Mouse (Mus musculus): ENCODE measurements around the gene Rasa4. TPM values are rescaled to one million over a fixed set of nuclear protein-coding genes. Genes with fewer than 3 reads are reported as not detected.

Gene Rasa4
- total and polyA plus RNA-seq, 3 experiments: 1.4 to 2.5 TPM; not detected in 1

DNA sequence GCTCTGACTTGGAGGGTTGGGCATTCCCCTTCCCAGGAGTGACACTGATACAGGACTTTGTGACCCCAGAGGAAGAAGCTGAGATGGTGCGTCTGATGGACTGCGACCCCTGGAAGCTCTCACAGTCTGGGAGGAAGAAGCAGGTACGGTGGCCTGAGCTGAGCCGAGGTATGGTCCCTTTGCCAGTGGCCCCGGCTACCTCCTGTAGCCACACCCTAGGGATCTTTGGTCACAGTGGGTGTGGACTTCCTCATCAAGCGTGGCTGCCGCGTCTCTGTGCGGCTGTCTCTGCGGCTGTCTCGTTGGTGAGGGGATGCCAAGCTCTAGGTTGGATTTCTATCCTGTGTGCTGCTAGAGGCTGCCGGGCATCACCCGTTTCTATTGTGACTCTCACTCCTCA is 55.7 kb downstream of the Rasa4 start:
- no peak for DNase-seq (ENCODE audit: low read depth, low spot score)
- no peak overlapping the region for H3K4me3 ChIP-seq (ENCODE audit: control insufficient read depth in 1 of 2, insufficient read depth in 1 of 2, low read depth in 2 of 2, low read length in 2 of 2)
- no peaks in the 10 kb centered on the region for H3K27me3 ChIP-seq (ENCODE audit: control insufficient read depth in 1 of 2, insufficient read depth in 2 of 2, low read length in 2 of 2)
- peaks cover 26% of the 10 kb centered on the region for H3K79me2 ChIP-seq (ENCODE audit: control insufficient read depth, insufficient read depth, low read length, poor library complexity)
- H3K27ac ChIP-seq (ENCODE audit: control insufficient read depth, low read depth, low read length): no peak overlapping the region
- peaks cover 7 to 23% of the 10 kb centered on the region in 2 experiments for H3K4me1 ChIP-seq (ENCODE audit: control insufficient read depth in 1 of 2, insufficient read depth in 2 of 2, low read length in 2 of 2)
- H3K9ac ChIP-seq (ENCODE audit: control insufficient read depth, low read depth, low read length, poor library complexity, severe bottlenecking): no peak overlapping the region
- H3K36me3 ChIP-seq (ENCODE audit: control insufficient read depth in 1 of 2, insufficient read depth in 2 of 2, low read length in 2 of 2): peaks cover 2 to 11% of the 10 kb centered on the region in 2 experiments; a peak in 3 of 4 replicates
- H3K9me3 ChIP-seq (replicated peaks; ENCODE audit: insufficient read depth, low read length): no peaks in the 10 kb centered on the region
- TF ChIP-seq E2F4 (IDR thresholded peaks at IDR 0.05; ENCODE audit: borderline replicate concordance, low read depth, low read length) (no peak), MEF2A (IDR thresholded peaks at IDR 0.05; ENCODE audit: extremely low read depth, insufficient replicate concordance, low read depth, low read length, poor library complexity, severe bottlenecking) (no peak), TCF12 (IDR thresholded peaks at IDR 0.05; ENCODE audit: low read depth, low read length) (no peak), GATA1 (IDR thresholded peaks at IDR 0.05; ENCODE audit: low read depth, low read length) (no peak), MXI1 (IDR thresholded peaks at IDR 0.05; ENCODE audit: low read depth, low read length) (no peak)

DNA sequence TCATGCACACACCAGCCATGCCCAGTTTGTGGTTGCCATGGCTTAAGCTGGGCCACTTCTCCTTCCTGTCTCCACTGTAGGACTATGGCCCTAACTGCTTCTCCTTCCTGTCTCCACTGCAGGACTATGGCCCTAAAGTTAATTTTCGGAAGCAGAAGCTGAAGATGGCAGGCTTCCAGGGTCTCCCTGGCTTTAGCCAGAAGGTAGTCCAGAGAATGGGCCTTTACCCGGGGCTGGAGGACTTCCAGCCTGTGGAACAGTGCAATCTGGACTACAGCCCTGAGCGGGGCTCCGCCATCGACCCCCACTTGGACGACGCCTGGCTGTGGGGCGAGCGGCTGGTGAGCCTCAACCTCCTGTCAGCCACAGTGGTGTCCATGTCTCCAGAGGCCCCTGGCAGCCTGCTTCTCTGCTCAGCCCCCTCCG is 56.4 kb downstream of the Rasa4 start:
- H3K36me3 ChIP-seq (ENCODE audit: control insufficient read depth in 1 of 2, insufficient read depth in 2 of 2, low read length in 2 of 2): peaks cover 2 to 8% of the 10 kb centered on the region in 2 experiments; a peak in 3 of 4 replicates
- H3K9ac ChIP-seq (ENCODE audit: control insufficient read depth, low read depth, low read length, poor library complexity, severe bottlenecking): no peak overlapping the region
- no peak overlapping the region for H3K4me3 ChIP-seq (ENCODE audit: control insufficient read depth in 1 of 2, insufficient read depth in 1 of 2, low read depth in 2 of 2, low read length in 2 of 2)
- TF ChIP-seq HCFC1 (IDR thresholded peaks at IDR 0.05; ENCODE audit: low read depth, low read length): no peak
- TF ChIP-seq SMC3 (IDR thresholded peaks at IDR 0.05; ENCODE audit: low read depth, low read length): no peak
- TF ChIP-seq EP300 (IDR thresholded peaks at IDR 0.05; ENCODE audit: low read depth in 1 of 2, low read length in 2 of 2): no peak
- no peak for TF ChIP-seq BHLHE40 (IDR thresholded peaks at IDR 0.05; ENCODE audit: borderline replicate concordance, low read depth, low read length)
- no peak for TF ChIP-seq CHD2 (IDR thresholded peaks at IDR 0.05; ENCODE audit: low read length)
- TF ChIP-seq TCF12 (IDR thresholded peaks at IDR 0.05; ENCODE audit: low read depth, low read length): no peak
- TF ChIP-seq CTCF (IDR thresholded peaks at IDR 0.05 in 2 of 3, conservative IDR thresholded peaks at IDR 0.05 in 1 of 3; ENCODE audit: control insufficient read depth in 1 of 3, insufficient read depth in 1 of 3, low read depth in 2 of 3, low read length in 3 of 3, poor library complexity in 1 of 3, severe bottlenecking in 1 of 3): no peak
- TF ChIP-seq POLR2AphosphoS5 (IDR thresholded peaks at IDR 0.05; ENCODE audit: borderline replicate concordance, low read depth, low read length): no peak
- no peak for TF ChIP-seq MEF2A (IDR thresholded peaks at IDR 0.05; ENCODE audit: extremely low read depth, insufficient replicate concordance, low read depth, low read length, poor library complexity, severe bottlenecking)
- TF ChIP-seq GATA1 (IDR thresholded peaks at IDR 0.05; ENCODE audit: low read depth, low read length): no peak
- no peak for TF ChIP-seq POLR2A (IDR thresholded peaks at IDR 0.05; ENCODE audit: control insufficient read depth in 1 of 2, insufficient read depth in 1 of 2, low read depth in 1 of 2, low read length in 2 of 2, poor library complexity in 1 of 2)
- no peak for TF ChIP-seq USF1 (IDR thresholded peaks at IDR 0.05; ENCODE audit: low read depth, low read length)
- no peak for TF ChIP-seq MAFK (IDR thresholded peaks at IDR 0.05; ENCODE audit: borderline replicate concordance, low read depth, low read length)
- TF ChIP-seq USF2 (IDR thresholded peaks at IDR 0.05; ENCODE audit: borderline replicate concordance in 1 of 2, insufficient read depth in 1 of 2, low read depth in 1 of 2, low read length in 2 of 2): no peak
- TF ChIP-seq ZNF384 (IDR thresholded peaks at IDR 0.05; ENCODE audit: low read depth, low read length): no peak
- TF ChIP-seq E2F4 (IDR thresholded peaks at IDR 0.05; ENCODE audit: borderline replicate concordance, low read depth, low read length): no peak
- no peaks in the 10 kb centered on the region for H3K27me3 ChIP-seq (ENCODE audit: control insufficient read depth in 1 of 2, insufficient read depth in 2 of 2, low read length in 2 of 2)
- no peaks in the 10 kb centered on the region for H3K9me3 ChIP-seq (replicated peaks; ENCODE audit: insufficient read depth, low read length)
- no peak overlapping the region for H3K27ac ChIP-seq (ENCODE audit: control insufficient read depth, low read depth, low read length)
- H3K79me2 ChIP-seq (ENCODE audit: control insufficient read depth, insufficient read depth, low read length, poor library complexity): peaks cover 19% of the 10 kb centered on the region
- no peak for DNase-seq (ENCODE audit: low read depth, low spot score)
- peaks cover 8 to 24% of the 10 kb centered on the region in 2 experiments for H3K4me1 ChIP-seq (ENCODE audit: control insufficient read depth in 1 of 2, insufficient read depth in 2 of 2, low read length in 2 of 2)
